Mouse (Mus musculus) ovary, postnatal 36 days (tissue): Measurements from ENCODE around the gene Plek2.

ENCODE experiments used
- DNase-seq: peaks from one replicate; pipeline ENCODE4 v3.0.0; 2022; ENCODE audit warnings: low spot score, mixed read lengths

The Plek2 gene

DNA sequence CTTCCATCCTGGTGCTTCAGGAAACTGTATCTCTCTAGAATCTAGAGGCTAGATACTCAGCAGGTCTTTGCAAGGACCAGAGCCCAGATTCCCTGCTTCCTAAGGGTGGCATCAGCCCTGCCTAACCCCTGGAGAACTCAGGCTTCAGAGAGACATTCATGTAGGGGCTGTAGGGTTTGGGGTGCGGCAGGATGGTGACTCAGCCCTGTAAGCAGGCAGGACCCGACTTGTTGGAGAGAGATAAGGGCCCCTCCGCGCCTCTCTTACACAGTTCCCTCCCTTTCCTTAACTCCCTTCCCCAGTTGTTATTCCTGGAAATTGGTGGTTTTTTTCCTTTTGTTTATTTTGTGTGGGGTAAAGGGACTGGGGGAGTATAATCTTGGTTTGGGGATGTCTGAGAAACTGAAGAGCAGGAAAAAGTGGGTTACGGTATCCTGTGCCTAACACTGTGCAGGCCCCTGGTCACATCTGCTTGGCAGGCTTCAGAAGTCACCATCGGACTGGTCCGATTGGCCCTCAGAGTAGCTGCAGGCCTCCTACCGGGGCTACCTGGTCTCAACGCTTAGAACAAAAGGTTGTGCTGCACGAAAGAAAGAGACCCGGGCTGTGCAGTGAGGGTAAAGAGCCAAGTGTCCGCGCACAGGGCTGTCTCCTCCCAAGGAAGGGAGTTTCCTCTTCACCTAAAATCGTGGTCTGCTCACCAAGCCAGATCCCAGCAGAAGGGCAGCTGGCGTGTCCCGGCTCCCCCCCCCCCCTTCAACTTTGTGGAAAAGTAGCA, 4.1 kb upstream of the Plek2 start:
- DNase-seq: no peak

DNA sequence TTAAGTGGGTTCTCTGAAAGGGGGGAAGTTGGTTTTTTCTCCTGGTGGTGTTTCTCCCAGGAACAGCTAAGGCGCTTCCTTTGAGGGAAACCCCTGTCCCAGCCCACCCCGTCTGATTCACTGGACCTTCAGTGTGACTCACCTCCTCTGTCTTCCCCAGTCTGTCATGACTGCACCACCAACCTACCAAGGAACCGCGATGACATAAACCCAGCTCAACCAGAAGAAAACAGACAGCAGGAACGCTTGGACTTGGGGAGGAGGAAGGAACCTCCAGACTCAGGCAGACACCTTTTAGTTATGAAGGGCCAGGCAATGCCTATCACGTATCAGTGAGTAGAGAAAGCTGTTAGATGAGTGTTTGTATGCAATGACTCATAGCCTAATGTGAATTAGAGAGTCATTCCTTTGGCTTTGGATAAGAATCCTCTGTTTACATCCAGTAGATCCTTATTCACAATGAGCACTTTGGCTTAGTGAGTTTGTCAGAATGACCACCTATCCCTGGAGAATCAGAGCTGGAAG, 1.4 kb upstream of the Plek2 start:
- DNase-seq: no peak

DNA sequence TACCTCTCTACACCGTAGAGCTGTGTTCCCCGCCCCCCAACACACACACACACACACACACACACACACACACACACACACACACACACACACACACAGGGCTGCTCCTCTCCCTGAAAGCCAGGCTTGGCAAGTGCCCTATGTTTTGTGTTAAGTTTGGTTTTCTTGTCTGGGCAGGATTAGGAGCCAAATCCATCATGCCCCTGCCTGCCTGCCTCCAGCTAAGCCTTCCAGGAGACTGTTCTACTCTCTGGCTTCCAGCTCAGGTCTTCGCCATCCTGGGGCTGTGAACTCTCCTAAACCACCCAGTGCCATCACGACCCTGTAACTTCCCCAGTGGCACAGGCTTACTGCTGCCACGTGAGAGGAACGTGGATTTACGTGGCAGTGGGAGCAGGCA, 2.3 kb downstream of the Plek2 start:
- DNase-seq: no peak

DNA sequence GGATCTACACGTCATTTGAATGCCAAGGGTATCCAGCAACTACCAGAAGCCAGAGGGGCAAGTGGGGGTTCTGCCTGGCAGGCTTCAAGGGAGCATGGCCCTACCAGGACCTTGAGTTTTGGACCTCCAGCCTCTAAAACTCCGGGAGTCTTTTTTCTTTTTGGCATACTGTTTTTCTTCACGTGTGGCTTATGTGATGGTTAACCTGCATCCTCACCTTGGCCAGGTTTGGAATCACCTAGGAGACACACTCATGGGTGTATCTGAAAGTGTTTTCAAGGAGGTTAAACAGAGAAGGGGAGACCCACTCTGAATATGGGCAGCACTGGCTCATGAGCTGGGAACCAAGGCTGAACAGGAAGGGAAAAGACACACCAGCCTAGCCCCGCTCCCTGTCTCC, 3.5 kb downstream of the Plek2 start:
- DNase-seq: no peak

DNA sequence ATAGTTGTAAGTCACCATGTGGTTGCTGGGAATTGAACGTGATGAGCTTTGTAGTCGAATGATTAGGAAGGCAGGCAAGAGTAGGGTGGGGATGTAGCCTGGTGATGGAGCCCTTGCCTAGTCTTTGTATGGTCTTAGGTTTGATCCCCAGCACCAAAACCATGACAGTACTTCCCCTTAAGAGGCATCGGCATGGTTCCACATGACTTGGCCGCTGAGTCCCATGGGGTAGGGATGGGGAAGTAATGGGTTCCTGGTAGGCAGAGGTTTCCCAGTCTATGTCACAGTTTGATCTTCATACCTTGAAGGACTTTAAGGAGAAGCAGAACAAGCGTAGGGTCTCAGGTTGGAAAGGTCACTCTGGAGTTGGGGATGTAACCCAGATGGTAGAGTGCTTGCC, 5.3 kb downstream of the Plek2 start:
- DNase-seq: no peak

DNA sequence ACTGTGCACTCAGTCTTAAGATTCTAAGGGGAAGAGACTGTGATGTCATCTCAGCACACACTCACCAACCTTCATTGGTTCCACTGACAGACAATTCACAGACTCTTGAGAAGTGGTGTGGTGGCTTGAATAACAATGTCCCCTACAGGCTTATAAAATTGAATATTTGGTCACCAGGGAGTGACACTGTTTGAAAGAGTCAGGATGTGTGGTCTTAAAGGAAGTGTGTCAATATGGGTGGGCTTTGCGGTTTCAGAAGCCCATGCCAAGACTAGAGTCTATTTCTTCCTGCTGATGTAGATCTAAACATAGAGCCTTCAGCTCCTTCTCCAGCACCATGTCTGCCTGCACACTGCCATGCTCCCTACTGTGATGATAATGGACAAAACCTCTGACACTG, 8.9 kb downstream of the Plek2 start:
- no peak for DNase-seq

DNA sequence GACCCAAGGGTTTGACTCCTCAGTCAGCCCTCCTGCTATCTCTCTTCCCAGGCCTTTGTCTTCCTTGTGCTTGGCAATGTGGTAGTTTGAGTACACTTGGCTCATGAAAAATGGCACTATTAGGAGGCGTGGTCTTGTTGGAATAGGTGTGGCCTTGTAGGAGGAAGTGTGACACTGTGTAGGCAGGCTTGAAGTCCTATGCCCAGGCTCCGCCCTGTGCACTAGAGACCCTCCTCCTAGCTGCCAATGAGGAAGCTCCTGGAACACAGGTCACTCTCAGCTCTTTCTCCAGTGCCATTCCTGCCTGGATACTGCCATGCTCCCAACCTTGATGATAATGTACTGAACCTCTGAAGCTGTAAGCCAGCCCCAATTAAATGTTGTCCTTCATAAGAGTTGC, 15.6 kb downstream of the Plek2 start:
- DNase-seq: no peak

DNA sequence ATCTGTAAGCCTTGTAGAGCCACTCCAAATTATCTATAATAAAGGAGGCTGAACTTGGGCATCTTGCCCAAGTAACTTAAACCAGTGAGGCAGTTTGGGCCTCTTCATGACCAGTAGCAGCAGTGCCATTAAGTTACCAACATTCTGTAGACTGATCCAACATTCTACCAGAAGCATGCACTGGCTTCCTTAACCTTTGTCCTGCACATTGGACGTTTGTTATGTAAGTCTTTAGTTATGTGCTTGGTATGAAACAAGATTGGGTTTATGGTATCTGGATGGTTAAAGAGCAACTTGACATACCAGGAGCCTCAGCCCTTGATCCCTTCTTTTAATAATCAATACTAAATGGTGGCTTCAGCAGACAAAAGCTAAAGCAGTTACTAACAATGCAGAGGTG, 16.7 kb downstream of the Plek2 start:
- DNase-seq: no peak

DNA sequence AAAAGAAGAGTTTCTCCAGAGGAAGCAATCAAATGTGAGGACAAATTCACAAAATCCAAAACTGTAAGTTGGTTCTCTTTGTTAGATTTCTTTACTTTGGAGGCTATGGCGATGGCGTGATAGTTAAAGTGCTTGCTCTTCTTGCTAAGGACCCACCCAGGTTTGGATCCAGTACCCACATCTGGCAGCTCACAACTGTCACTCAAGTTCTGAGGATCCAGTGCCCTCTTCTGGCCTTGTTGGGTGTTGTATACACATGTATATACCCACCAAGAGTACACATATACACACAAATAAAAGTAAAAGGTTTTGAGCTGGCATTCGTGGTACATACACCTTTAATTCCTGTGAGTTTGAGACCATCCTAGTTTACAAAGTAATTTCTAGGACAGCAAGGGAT, 32.2 kb downstream of the Plek2 start:
- DNase-seq: no peak

DNA sequence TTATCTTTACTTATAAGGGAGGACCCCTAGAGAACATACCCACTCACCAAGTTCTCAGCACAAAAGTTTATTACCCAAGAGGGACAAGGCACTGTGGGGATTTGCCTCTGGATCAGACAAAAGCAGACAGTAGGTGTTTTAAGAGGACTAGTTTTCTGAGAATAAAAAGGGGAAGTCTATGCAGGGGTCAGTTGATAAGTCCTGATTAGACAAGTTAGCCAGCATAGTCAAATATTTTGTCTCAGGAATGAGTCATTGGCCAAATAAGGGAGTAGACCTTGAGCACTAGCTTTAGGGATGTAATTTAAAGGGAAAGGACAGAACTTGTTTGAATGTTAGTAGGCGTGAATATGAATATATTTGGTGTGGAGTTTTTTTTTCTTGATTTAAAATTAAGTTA, 38.6 kb downstream of the Plek2 start:
- no peak for DNase-seq

DNA sequence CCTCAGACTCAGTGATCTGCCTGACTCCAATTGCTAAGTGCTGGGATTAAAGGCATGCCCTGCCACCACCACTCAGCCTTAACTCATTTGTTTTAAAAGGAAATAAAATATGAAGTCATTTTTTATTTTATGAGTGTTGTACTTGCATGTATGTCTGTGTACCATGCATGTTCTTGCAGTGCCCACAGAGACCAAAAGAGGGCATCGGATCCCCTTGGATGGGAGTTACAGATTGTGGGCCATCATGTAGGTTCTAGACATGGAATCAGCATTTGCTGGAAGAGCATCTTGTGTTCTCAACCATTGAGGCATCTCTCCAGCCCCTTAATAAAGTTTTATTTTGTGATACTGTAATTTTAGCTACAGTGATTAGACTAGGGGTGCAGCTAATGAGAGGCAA, 41.3 kb downstream of the Plek2 start:
- no peak for DNase-seq

DNA sequence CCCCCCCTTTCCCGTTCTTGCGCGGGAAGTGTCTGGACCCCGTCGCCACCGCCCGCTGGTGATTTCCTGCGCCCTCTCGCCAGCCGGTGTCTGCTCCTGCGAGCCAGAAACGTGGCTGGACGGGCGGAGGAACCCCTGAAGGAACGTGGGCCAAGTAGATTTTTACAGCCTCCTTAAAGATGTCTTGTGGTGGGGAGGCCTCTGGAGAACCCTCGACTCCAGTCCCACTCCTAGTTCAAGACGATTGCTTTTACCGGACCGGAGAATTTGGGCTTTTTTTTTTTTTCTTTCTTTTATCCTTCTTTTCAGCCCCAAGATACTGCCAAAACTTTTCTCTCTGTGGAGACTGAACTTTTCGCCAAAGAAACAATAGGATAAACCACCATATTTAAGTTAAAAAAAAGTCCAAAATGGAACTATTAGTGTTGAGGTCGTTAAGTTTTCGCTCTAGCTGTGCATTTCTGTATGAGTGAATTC, 44.5 kb downstream of the Plek2 start:
- no peak for DNase-seq

DNA sequence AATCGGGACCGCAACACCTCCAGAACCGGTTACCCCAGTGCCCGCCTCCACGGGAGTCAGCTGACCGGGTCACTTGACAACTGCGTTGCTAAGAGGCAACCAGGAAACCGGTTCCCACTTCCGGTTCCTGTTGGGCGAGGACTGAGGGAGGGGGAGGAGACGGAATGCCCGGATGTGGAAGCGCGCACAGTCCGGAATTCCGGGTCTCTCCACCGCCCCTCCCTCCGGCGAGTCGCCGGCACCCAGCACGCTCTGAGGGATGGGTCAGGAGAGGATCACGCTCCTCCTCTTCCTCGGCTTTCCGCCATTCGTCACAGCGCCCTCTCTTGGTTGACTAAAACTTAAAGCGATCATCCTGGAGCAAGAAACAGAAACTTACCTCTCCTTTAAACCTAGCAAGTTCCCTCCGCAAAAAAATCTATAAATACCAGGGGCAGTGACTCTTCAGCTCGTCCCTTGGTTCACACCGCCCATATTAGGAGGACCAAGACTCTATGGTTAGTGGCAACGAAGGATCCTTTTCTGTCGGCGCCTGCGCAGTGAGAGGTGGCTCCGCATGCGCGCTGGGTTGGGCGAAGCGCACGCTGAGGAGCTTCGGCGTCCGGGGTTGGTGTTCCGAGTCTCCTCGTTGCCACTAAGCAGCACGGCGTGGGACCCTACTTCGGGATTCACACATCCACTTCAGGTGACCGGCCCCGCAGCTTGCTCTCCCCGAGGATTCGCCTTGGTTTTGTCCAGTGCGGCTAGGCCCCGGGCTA, 45.1 kb downstream of the Plek2 start, which contains the start of the genes Atp6v1d and Eif2s1:
TSS of gene Atp6v1d (minus strand) at position 143 of the 758 bp plus-strand sequence.
TSS of gene Eif2s1 (plus strand) at position 324 of the 758 bp plus-strand sequence.
- DNase-seq: peak; percentile 98

DNA sequence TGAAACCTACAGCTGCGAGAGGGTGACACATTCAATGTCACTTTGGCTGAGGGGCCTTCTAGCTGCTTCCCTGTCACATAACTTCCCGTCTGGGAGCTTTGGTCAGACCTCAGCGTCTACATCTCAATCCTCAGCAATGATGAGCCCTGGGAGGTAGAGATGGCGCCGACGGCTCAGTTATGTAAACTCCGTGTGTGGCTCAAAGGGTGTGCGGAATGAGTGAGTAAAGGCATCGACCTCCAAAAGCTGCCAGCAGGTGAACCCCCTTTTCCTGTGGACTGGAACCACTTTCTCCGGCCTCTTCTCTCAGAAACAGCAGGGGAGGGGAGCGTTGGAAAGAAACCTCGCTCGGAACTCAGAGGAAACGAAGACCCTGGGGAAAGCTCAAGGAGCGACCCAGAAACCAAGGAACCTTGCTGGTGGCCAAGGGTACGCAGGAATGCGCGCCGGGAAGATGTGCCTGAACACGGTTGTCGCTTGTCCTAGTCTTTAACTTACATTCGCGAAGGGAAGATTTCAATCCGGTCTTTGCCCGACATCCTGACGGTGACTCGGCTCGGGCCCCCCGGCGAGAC, 45.8 kb downstream of the Plek2 start:
- no peak for DNase-seq

DNA sequence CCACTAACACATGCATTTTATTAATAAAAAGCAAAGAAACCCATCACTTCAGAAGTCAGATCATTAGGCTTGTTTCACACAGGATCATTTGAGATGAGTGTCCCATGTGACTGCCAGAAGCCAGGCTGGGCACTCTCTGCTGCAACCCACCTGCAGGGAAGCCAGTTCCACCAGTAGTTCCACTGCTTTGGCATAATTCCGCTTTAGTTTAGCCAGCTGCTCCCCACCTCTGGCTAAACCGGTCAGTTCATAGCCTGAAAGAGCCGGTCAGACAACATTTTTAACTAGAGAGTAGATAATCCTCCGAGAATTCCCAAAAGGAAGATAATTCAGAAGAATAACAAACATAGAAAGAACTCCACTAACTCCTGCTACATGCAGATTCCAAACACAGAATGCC, 58.5 kb downstream of the Plek2 start:
- DNase-seq: no peak

DNA sequence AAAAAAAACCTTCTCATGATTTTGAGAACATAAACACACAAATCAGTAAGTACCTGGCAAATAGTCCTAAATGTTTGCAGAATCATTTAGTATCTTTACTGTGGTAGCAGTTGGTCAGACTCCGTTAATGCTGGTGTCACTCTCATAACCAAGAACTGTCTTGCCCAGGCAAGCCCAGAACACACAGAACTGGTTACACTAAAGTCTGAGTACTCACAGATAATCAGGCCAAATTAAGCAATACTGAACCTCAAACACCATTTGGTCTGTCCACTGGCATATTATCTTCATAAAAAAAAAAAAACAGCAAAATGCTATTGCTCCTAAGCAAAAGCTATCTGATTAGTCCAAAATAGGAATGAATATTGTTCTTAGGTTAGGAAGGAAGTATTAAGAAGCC, 64.3 kb downstream of the Plek2 start:
- no peak for DNase-seq

DNA sequence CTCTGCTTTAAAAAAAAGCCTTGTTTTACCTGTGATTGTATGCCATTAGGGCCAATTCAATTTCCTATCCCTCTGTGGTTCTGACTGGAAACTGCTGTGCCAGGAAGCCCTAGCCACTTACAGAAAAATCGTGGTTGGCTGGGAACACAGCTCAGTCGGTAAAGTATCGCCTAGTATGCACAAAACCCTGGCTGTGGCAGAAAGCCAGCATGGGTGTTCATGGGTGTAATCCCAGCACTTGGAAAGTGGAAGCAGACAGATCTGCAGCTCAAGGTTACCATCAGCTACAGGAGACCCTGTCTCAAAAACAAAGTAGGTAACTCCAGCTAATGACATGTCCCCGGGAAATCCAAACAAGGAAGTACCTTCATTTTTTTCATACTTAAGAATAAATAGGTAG, 66.9 kb downstream of the Plek2 start:
- no peak for DNase-seq
